Comparison of ENCODE assay signal across 8 mouse cellular contexts in the genomic region with DNA sequence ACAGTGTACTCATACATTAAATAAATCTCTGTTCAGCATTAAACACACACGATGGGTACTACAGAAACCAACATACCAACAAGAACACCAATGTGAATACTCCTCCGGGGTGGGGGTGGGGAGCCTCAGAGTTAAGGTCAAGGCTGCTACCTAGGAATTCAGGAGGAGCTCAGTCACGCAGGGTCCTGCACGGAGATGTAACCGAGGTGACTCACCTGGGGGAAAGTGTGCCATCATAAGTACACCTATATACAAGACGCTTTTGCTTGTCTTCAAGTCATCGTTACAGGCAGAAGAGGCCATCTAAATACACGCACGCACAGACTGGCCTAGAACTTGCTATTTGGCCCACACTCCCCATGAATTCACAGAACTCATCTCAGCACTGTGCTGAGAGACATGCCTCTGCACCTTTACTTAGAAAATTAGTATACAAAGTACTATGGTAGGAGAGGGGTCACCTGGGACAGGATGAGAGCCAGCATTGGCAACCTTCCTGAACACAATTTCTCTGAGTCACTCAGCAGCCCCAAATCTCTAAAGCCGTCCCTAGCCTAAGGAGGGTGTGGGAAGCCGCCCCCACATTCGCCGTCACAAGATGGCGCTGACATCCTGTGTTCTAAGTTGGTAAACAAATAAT. TPM values are rescaled to one million over a fixed set of nuclear protein-coding genes. Genes with fewer than 3 reads are reported as not detected.
DNase-seq lines count a peak whose midpoint lies in the region; ATAC-seq and TF ChIP-seq lines count a peak whose summit lies in the region.

No protein-coding gene starts in this region.

- no peak overlapping the region for H3K4me2 ChIP-seq in limb, embryonic 11.5 days (ENCODE audit: low read depth, severe bottlenecking)
- H3K4me2 ChIP-seq in midbrain, embryonic 16.5 days (ENCODE audit: low read length) = 0 out of 2 replicates have a peak overlapping the region, but pooled peaks have one; percentile 9

- no peak overlapping the region; the same call in 1 of the 2 replicates for H3K9ac ChIP-seq in limb, embryonic 11.5 days (ENCODE audit: low read length)
- no peak overlapping the region for H3K9ac ChIP-seq in midbrain, embryonic 16.5 days (ENCODE audit: low read depth, low read length)

- DNase-seq in CD8-positive naive resting alpha-beta T cell, adult 2 months (ENCODE audit: low read depth in 2 of 2, low spot score in 2 of 2) = peak; percentile 23 to 61
- peak; percentile 23 for DNase-seq in hindbrain, embryonic 10.5 days (ENCODE audit: low spot score)
- DNase-seq in limb, embryonic 11.5 days (ENCODE audit: low spot score) = peak; percentile 57
- peak; percentile 45 to 62 for DNase-seq in thymus, postnatal 36 days
- DNase-seq in frontal cortex, postnatal 10 days (ENCODE audit: low spot score in 2 of 2) = no peak

- no peaks in the 10 kb centered on the region for H3K27me3 ChIP-seq in hindbrain, embryonic 10.5 days (ENCODE audit: insufficient read depth, poor library complexity, severe bottlenecking)
- no peaks in the 10 kb centered on the region for H3K27me3 ChIP-seq in limb, embryonic 11.5 days (ENCODE audit: control insufficient read depth, insufficient read depth, low read length)
- H3K27me3 ChIP-seq in midbrain, embryonic 16.5 days (ENCODE audit: control insufficient read depth, insufficient read depth, low read depth, low read length) = no peaks in the 10 kb centered on the region

- no peaks in the 10 kb centered on the region for H3K4me1 ChIP-seq in bone marrow, adult 2 months (ENCODE audit: control insufficient read depth, insufficient read depth, low read length)
- H3K4me1 ChIP-seq in hindbrain, embryonic 10.5 days (replicated peaks) = peaks cover 31% of the 10 kb centered on the region
- peaks cover 12% of the 10 kb centered on the region for H3K4me1 ChIP-seq in limb, embryonic 11.5 days (ENCODE audit: control insufficient read depth, insufficient read depth, low read length)
- H3K4me1 ChIP-seq in midbrain, embryonic 16.5 days (ENCODE audit: control insufficient read depth, insufficient read depth, low read length) = peaks cover 14% of the 10 kb centered on the region

- H3K27ac ChIP-seq in bone marrow, adult 2 months (ENCODE audit: control insufficient read depth, insufficient read depth, low read depth, low read length, poor library complexity) = peak overlapping the region; percentile 28
- peak overlapping the region; percentile 50; the same call in 1 of the 2 replicates for H3K27ac ChIP-seq in hindbrain, embryonic 10.5 days
- H3K27ac ChIP-seq in limb, embryonic 11.5 days (replicated peaks; ENCODE audit: low read depth, low read length) = no peak overlapping the region
- H3K27ac ChIP-seq in midbrain, embryonic 16.5 days (ENCODE audit: low read length) = no peak overlapping the region

- no peak for TF ChIP-seq POLR2A in bone marrow, adult 2 months (IDR thresholded peaks at IDR 0.05; ENCODE audit: borderline replicate concordance, control insufficient read depth, low read depth, low read length)

- H3K36me3 ChIP-seq in hindbrain, embryonic 10.5 days = 0 out of 2 replicates have a peak, but pooled peaks cover 4% of the 10 kb centered on the region
- H3K36me3 ChIP-seq in limb, embryonic 11.5 days (ENCODE audit: control insufficient read depth, insufficient read depth, low read length) = no peaks in the 10 kb centered on the region
- H3K36me3 ChIP-seq in midbrain, embryonic 16.5 days (ENCODE audit: control insufficient read depth, insufficient read depth, low read length) = no peaks in the 10 kb centered on the region

- TF ChIP-seq CTCF in bone marrow, adult 2 months (IDR thresholded peaks at IDR 0.05; ENCODE audit: control insufficient read depth, insufficient read depth, low read length) = 0 out of 2 replicates have a peak, but pooled peaks have one; percentile 7

- H3K9me3 ChIP-seq in hindbrain, embryonic 10.5 days = no peaks in the 10 kb centered on the region
- H3K9me3 ChIP-seq in limb, embryonic 11.5 days (ENCODE audit: control insufficient read depth, low read length) = no peaks in the 10 kb centered on the region
- no peaks in the 10 kb centered on the region for H3K9me3 ChIP-seq in midbrain, embryonic 16.5 days (replicated peaks; ENCODE audit: control insufficient read depth, low read length, poor library complexity, severe bottlenecking)

- 63% methylated on average over 14 of the region's 14 CpGs for WGBS in bone marrow, adult 2 months
- WGBS in hindbrain, embryonic 10.5 days = 68% methylated on average over 14 of the region's 14 CpGs
- whole genome bisulfite sequencing in limb, embryonic 11.5 days = 63% methylated on average over 14 of the region's 14 CpGs
- 70% methylated on average over 14 of the region's 14 CpGs for WGBS in midbrain, embryonic 16.5 days

- H3K4me3 ChIP-seq in bone marrow, adult 2 months (replicated peaks; ENCODE audit: control insufficient read depth, low read depth, low read length) = peak overlapping the region; percentile 37
- peak overlapping the region; percentile 11; the same call in 1 of the 2 replicates for H3K4me3 ChIP-seq in hindbrain, embryonic 10.5 days
- no peak overlapping the region for H3K4me3 ChIP-seq in limb, embryonic 11.5 days (ENCODE audit: low read depth, low read length)
- H3K4me3 ChIP-seq in midbrain, embryonic 16.5 days (ENCODE audit: low read depth, low read length) = no peak overlapping the region

- peak; percentile 98 for ATAC-seq in erythroblast, adult 5-6 weeks (replicated peaks; ENCODE audit: low FRiP score, poor library complexity, severe bottlenecking)
- no peak for ATAC-seq in limb, embryonic 11.5 days (ENCODE audit: insufficient number of reproducible peaks, low FRiP score, low TSS enrichment, low read depth)
- ATAC-seq in midbrain, embryonic 16.5 days = peak; percentile 48; the same call in 1 of the 2 replicates

RNA-seq across cellular contexts. Expression of a gene that starts 23.9 kb away (rescaled TPM):
- 14.2 and 14.5 TPM in 2 replicates for polyA plus RNA-seq in bone marrow, adult 2 months (2011; ENCODE audit: insufficient read depth, insufficient read length, low replicate concordance, missing spikeins)
- total RNA-seq in erythroblast, adult 5-6 weeks (2015; ENCODE audit: low replicate concordance) = 0.63 and 1.7 TPM in 2 replicates
- 2.0 and 2.1 TPM in 2 replicates for total RNA-seq in erythroblast, adult 5-6 weeks (2017; ENCODE audit: low replicate concordance)
- 9.5 and 16.9 TPM in 2 replicates for polyA plus RNA-seq in hindbrain, embryonic 10.5 days (2016; fragmentation: Nextera tagmentation; extraction: Ambion mirVana)
- polyA plus RNA-seq in limb, embryonic 11.5 days (2014; fragmentation: Nextera tagmentation; extraction: Ambion mirVana) = 20.8 and 23.2 TPM in 2 replicates
- 32.3 and 41.8 TPM in 2 replicates for polyA plus RNA-seq in midbrain, embryonic 16.5 days (2015; fragmentation: Nextera tagmentation; extraction: Ambion mirVana)

RNA-seq across cellular contexts. Expression of a gene that starts 44.9 kb away (rescaled TPM):
- polyA plus RNA-seq in bone marrow, adult 2 months (2011; ENCODE audit: insufficient read depth, insufficient read length, low replicate concordance, missing spikeins) = 157 and 172 TPM in 2 replicates
- total RNA-seq in erythroblast, adult 5-6 weeks (2015; ENCODE audit: low replicate concordance) = 46.6 and 59.0 TPM in 2 replicates
- total RNA-seq in erythroblast, adult 5-6 weeks (2017; ENCODE audit: low replicate concordance) = 27.0 and 41.7 TPM in 2 replicates
- polyA plus RNA-seq in hindbrain, embryonic 10.5 days (2016; fragmentation: Nextera tagmentation; extraction: Ambion mirVana) = 45.8 and 84.5 TPM in 2 replicates
- 82.3 and 85.4 TPM in 2 replicates for polyA plus RNA-seq in limb, embryonic 11.5 days (2014; fragmentation: Nextera tagmentation; extraction: Ambion mirVana)
- polyA plus RNA-seq in midbrain, embryonic 16.5 days (2015; fragmentation: Nextera tagmentation; extraction: Ambion mirVana) = 36.2 and 36.3 TPM in 2 replicates

RNA-seq across cellular contexts. Expression of a gene that starts 53.8 kb away (rescaled TPM):
- polyA plus RNA-seq in bone marrow, adult 2 months (2011; ENCODE audit: insufficient read depth, insufficient read length, low replicate concordance, missing spikeins) = not detected in 2 replicates
- not detected in 2 replicates for total RNA-seq in erythroblast, adult 5-6 weeks (2015; ENCODE audit: low replicate concordance)
- not detected in 2 replicates for total RNA-seq in erythroblast, adult 5-6 weeks (2017; ENCODE audit: low replicate concordance)
- polyA plus RNA-seq in hindbrain, embryonic 10.5 days (2016; fragmentation: Nextera tagmentation; extraction: Ambion mirVana) = 15.1 and 29.1 TPM in 2 replicates
- 0.09 and 0.20 TPM in 2 replicates for polyA plus RNA-seq in limb, embryonic 11.5 days (2014; fragmentation: Nextera tagmentation; extraction: Ambion mirVana)
- polyA plus RNA-seq in midbrain, embryonic 16.5 days (2015; fragmentation: Nextera tagmentation; extraction: Ambion mirVana) = 12.1 and 13.6 TPM in 2 replicates

Comparison
In these comparisons a context has a peak if more than half of its experiments do, and no peak if none do; other contexts are left out.
1. DNase-seq: peak in CD8-positive naive resting alpha-beta T cell, adult 2 months (2 of 2), hindbrain, embryonic 10.5 days (single experiment), limb, embryonic 11.5 days (single experiment) and thymus, postnatal 36 days (2 of 2); none in frontal cortex, postnatal 10 days (0 of 2).
2. H3K27ac ChIP-seq: peak in bone marrow, adult 2 months (single experiment) and hindbrain, embryonic 10.5 days (single experiment); none in limb, embryonic 11.5 days (single experiment) and midbrain, embryonic 16.5 days (single experiment).
3. H3K4me3 ChIP-seq: peak in bone marrow, adult 2 months (single experiment) and hindbrain, embryonic 10.5 days (single experiment); none in limb, embryonic 11.5 days (single experiment) and midbrain, embryonic 16.5 days (single experiment).
4. RNA of a gene that starts 53.8 kb away (polyA plus RNA-seq): 15.1 to 29.1 TPM in hindbrain, embryonic 10.5 days and 12.1 to 13.6 TPM in midbrain, embryonic 16.5 days; 0.09 to 0.20 TPM in limb, embryonic 11.5 days and not detected in bone marrow, adult 2 months; every median in the first group is over 10 times any median in the second.